Mouse (Mus musculus) small intestine, adult 2 months (tissue): ENCODE data around the gene Neto2. TPM values are rescaled to one million over a fixed set of nuclear protein-coding genes. Genes with fewer than 3 reads are reported as not detected.

Source experiments
- H3K27ac ChIP-seq: fragments of 200-500 bp; 2 replicates; pipeline ENCODE4 v1.5.1; 2012; ENCODE audit warnings: low read depth, low read length, control low read depth, inconsistent platforms; ENCODE audit not compliant: insufficient read depth
- H3K27me3 ChIP-seq: fragments of 200-500 bp; 2 replicates; pipeline ENCODE4 v1.6.1; 2012; ENCODE audit warnings: mild to moderate bottlenecking, moderate library complexity, low read length, inconsistent platforms; ENCODE audit not compliant: control insufficient read depth, insufficient read depth
- H3K36me3 ChIP-seq: fragments of 200-500 bp; 2 replicates; pipeline ENCODE4 v1.6.1; 2012; ENCODE audit warnings: mild to moderate bottlenecking, low read length, control low read depth, inconsistent platforms; ENCODE audit not compliant: control insufficient read depth, insufficient read depth
- H3K4me1 ChIP-seq: fragments of 200-500 bp; 2 replicates; pipeline ENCODE4 v1.6.1; 2012; ENCODE audit warnings: low read length, inconsistent platforms, mixed read lengths; ENCODE audit not compliant: control insufficient read depth, insufficient read depth, insufficient read length
- H3K4me3 ChIP-seq: fragments of 200-500 bp; 2 replicates; pipeline ENCODE4 v1.5.1; 2012; ENCODE audit warnings: low read depth, mild to moderate bottlenecking, control low read depth, inconsistent platforms, low read length, moderate library complexity
- CTCF ChIP-seq: fragments of 200-500 bp; IDR thresholded peaks from 2 replicates; pipeline ENCODE4 v1.5.1; 2012; ENCODE audit warnings: low read depth, mild to moderate bottlenecking, control low read depth, inconsistent platforms, low read length, moderate library complexity, mixed read lengths; ENCODE audit not compliant: insufficient replicate concordance, insufficient read length; ENCODE audit errors: extremely low read depth
- POLR2A ChIP-seq: fragments of 200-500 bp; IDR thresholded peaks from 2 replicates; pipeline ENCODE4 v1.6.1; 2012; ENCODE audit warnings: low read depth, mild to moderate bottlenecking, control low read depth, inconsistent platforms, low read length, moderate library complexity
- WGBS: fragments of 180-500 bp; shearing (Covaris S2); methylation state at CpG from one replicate; pipeline ENCODE4 v1.1.7; 2018; 5-methylcytosine and 5-hydroxymethylcytosine counted together
- polyA plus RNA-seq: library from polyadenylated mRNA; depleted of rRNA; stranded (reverse); fragments of >200 nt; gene quantifications from 2 replicates; pipeline ENCODE4 v1.2.3, GENCODE M21; 2012

Neto2 gene
- polyA plus RNA-seq, 1 experiment: 0.16 TPM

DNA sequence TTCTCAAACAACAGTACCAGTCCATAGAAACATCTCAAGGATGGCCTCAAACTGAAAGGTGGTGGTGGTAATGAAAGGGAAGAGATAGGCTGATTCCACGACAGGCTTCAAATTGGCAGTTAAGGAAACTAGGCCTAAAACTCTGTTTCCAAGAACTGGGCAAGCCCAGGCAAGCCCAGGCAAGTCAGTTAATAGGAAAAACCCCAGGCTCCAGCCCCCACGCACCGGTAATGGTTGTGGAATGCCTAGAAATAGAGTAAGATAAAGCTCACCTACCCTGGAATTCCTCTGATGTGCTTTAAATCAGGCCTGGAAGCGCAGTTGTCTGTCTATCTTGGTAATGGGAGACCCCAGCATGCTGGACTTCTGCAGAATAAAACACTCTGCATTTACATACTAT lies 98.0 kb downstream of the Neto2 start:
- 97% methylated on average over 4 of the region's 4 CpGs for WGBS
- no peaks in the 10 kb centered on the region for H3K27me3 ChIP-seq
- H3K36me3 ChIP-seq: no peaks in the 10 kb centered on the region
- no peak overlapping the region for H3K4me3 ChIP-seq
- no peak overlapping the region for H3K27ac ChIP-seq
- H3K4me1 ChIP-seq: no peaks in the 10 kb centered on the region; the same call in 1 of the 2 replicates
- TF ChIP-seq POLR2A (no peak), CTCF (no peak)

DNA sequence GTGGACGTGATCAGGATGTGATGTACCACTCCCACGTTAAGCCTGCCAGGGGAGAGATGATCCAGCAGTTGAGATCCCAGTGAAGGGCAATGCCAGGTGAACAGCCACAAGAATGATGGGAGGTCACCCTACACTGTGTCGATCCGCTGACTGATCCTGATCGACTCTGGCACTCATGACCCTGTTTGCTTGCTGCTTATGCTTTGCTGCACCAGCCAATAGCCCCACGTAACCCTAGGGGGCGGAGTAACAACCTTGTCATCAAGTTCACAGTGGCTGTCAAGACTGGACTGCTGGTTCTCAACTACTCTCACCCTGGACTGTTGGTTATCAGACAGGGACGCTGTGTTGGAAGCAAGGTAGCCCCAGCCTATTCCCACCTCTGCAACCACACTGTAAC lies 99.0 kb downstream of the Neto2 start:
- no peaks in the 10 kb centered on the region for H3K27me3 ChIP-seq
- peaks cover 3% of the 10 kb centered on the region; the same call in 1 of the 2 replicates for H3K4me1 ChIP-seq
- 79% methylated on average over 8 of the region's 8 CpGs for WGBS
- no peak overlapping the region for H3K27ac ChIP-seq
- no peak for TF ChIP-seq POLR2A
- no peaks in the 10 kb centered on the region for H3K36me3 ChIP-seq
- no peak overlapping the region for H3K4me3 ChIP-seq

DNA sequence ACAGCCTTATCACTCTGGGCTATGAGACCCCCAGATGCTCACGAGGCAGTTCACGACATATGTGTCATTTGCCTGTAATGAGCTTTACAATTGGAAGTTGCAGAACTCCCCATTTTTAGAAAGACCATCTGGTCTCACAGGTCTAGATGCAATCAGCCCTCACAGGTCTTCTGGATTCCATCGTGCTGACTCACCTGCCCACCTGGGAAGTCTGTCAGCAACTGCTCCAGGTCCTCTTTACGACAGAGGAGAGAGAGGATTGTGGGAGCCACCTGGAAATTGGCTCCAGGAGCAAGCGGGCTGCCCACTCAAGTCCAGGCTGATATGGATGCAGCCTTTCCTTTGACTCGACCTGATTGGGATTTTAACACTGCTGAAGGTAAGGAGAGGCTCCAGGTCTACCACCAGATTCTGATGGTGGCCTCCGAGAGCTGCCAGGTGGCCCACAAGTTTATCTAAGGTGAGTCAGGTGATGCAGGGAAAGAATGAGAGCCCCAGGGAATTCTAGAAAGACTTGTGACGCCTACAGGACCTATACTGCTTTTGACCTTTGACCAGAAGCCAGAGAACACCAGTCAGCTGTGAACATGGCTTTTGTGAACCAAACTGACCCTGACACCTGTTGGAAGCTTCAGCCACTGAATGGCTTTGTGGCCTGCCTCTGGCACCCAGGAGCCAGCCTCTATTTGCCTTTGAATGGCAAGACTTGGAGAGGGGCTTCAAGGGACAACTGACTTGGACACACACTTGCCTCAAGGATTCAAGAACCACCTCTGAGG lies 103.1 kb downstream of the Neto2 start:
- H3K27me3 ChIP-seq: no peaks in the 10 kb centered on the region
- peaks cover 3% of the 10 kb centered on the region; the same call in 1 of the 2 replicates for H3K4me1 ChIP-seq
- no peaks in the 10 kb centered on the region for H3K36me3 ChIP-seq
- H3K4me3 ChIP-seq: no peak overlapping the region
- TF ChIP-seq CTCF (no peak), POLR2A (no peak)
- WGBS: 35% methylated on average over 8 of the region's 8 CpGs
- H3K27ac ChIP-seq: no peak overlapping the region

GRCm38 (mm10) chr8:85595391-85595790 lies 105.3 kb downstream of the Neto2 start:
- TF ChIP-seq POLR2A (no peak), CTCF (no peak)
- 14% methylated on average over 6 of the region's 6 CpGs for WGBS
- Histone ChIP-seq H3K4me1 (peaks cover 3% of the 10 kb centered on the region; the same call in 1 of the 2 replicates), H3K4me3 (no peak overlapping the region), H3K36me3 (no peaks in the 10 kb centered on the region), H3K27me3 (no peaks in the 10 kb centered on the region), H3K27ac (no peak overlapping the region)

- TF ChIP-seq POLR2A (no peak), CTCF (no peak)
- H3K4me3 ChIP-seq: no peak overlapping the region
- no peak overlapping the region for H3K27ac ChIP-seq
- WGBS: 18% methylated on average over 3 of the region's 3 CpGs
- H3K36me3 ChIP-seq: no peaks in the 10 kb centered on the region
- peaks cover 3% of the 10 kb centered on the region; the same call in 1 of the 2 replicates for H3K4me1 ChIP-seq
- no peaks in the 10 kb centered on the region for H3K27me3 ChIP-seq
These were observed 105.7 kb downstream of the Neto2 start for GRCm38 (mm10) chr8:85594983-85595382.

- no peak overlapping the region for H3K4me3 ChIP-seq
- H3K36me3 ChIP-seq: no peaks in the 10 kb centered on the region
- H3K4me1 ChIP-seq: peaks cover 3% of the 10 kb centered on the region; the same call in 1 of the 2 replicates
- no peaks in the 10 kb centered on the region for H3K27me3 ChIP-seq
- no peak overlapping the region for H3K27ac ChIP-seq
- 53% methylated on average over 3 of the region's 3 CpGs for WGBS
- no peak for TF ChIP-seq CTCF
- no peak for TF ChIP-seq POLR2A
These were observed 107.4 kb downstream of the Neto2 start for GRCm38 (mm10) chr8:85593324-85593723.

DNA sequence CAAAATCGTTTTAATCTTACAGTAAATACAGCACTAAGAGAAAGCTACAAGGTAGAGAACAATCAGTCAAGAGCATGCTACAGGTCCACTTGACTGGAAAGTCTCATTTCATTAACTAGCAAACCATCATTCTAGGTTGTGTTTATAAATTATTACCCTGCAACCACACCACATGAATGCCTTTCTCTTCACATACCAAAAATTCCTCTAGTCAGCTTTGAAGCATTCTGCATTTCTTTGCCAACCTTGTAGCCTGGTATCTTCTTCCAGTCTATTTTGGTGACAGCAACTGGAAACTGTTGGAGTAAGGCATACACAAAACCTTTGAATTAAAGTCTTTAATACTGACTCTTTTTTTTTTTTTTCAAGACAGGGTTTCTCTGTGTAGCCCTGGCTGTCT lies 109.2 kb downstream of the Neto2 start:
- TF ChIP-seq CTCF (no peak), POLR2A (no peak)
- no peaks in the 10 kb centered on the region for H3K27me3 ChIP-seq
- 81% methylated on average over 1 of the region's 1 CpGs for WGBS
- no peak overlapping the region for H3K27ac ChIP-seq
- H3K4me1 ChIP-seq: no peaks in the 10 kb centered on the region; the same call in 1 of the 2 replicates
- H3K36me3 ChIP-seq: no peaks in the 10 kb centered on the region
- no peak overlapping the region for H3K4me3 ChIP-seq
